Mouse (Mus musculus) gonadal fat pad, adult 2 months (tissue): ENCODE data around the gene Krtap9-3. TPM values are rescaled to one million over a fixed set of nuclear protein-coding genes. Genes with fewer than 3 reads are reported as not detected.

Experiments
- DNase-seq: peaks from one replicate; pipeline ENCODE4 v3.0.0-alpha.2; 2012; ENCODE audit warnings: low read depth
- polyA plus RNA-seq: library from polyadenylated mRNA; depleted of rRNA; stranded (reverse); fragments of >200 nt; gene quantifications from 2 replicates; pipeline ENCODE4 v1.2.3, GENCODE M21; 2012; rRNA removed

The Krtap9-3 gene
- polyA plus RNA-seq, 1 experiment, result not detected

DNA sequence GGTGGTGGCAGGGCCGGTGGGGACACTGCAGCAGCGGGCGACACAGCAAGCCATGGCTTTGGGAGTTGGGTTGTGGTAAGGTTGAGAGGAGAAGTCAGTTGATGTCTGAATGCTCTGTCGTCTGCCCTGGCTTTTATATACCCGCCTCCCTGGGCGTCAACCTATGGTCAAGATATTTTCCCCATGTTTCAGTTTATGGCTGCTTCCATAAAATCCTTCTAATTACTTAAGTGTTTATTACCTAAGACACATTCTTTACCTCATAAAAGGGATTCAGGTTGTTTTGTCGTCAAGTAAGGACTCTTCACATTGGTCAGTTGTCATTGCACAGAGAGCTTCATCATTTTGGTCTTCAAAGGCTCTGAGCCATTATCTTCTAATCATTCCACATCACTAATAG is 31.4 kb downstream of the Krtap9-3 start, which contains the start of gene Krtap3-1:
Krtap3-1 (minus strand) TSS at position 101 of the 400 bp plus-strand sequence.
- no peak for DNase-seq

DNA sequence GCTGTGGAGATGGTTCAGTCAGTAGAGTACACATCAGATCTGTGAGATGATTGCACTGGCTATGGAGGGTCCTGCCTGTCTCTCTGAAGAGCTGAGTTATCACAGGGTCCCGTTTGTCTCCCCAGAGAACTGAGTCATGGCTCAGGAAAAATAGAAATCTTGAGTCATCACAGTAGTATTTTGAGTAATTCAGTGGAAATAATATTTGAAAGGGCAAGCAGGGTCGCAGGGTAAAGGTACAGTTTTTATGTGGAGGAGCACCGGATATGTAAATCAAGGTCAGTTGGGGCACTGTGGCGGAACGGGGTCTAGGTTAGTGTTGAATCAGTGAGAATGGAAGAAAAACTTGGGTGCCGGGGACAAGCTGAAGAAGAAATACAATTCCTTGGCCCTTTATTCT is 35.3 kb downstream of the Krtap9-3 start:
- no peak for DNase-seq

DNA sequence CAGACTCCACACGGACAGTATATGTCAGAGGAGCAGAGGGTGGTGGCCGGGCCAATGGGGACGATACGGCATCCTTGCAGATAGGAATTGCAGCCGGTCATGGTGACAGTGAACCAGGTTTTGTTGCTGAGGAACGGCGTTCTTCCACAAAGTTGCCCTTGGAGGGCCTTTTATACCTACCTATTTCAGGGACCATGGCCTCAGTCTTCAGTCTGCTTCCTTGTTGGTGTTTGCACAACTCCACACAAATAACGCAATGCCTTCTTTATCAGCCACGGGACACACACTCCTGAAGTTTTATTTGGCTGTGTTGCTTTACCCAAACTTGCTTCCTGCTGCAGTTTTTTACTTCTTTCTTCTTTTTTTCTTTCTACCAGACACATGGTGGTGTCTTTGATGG is 38.5 kb downstream of the Krtap9-3 start, which contains the start of gene Gm11939:
Gm11939 (minus strand) TSS at position 101 of the 400 bp plus-strand sequence.
- no peak for DNase-seq

DNA sequence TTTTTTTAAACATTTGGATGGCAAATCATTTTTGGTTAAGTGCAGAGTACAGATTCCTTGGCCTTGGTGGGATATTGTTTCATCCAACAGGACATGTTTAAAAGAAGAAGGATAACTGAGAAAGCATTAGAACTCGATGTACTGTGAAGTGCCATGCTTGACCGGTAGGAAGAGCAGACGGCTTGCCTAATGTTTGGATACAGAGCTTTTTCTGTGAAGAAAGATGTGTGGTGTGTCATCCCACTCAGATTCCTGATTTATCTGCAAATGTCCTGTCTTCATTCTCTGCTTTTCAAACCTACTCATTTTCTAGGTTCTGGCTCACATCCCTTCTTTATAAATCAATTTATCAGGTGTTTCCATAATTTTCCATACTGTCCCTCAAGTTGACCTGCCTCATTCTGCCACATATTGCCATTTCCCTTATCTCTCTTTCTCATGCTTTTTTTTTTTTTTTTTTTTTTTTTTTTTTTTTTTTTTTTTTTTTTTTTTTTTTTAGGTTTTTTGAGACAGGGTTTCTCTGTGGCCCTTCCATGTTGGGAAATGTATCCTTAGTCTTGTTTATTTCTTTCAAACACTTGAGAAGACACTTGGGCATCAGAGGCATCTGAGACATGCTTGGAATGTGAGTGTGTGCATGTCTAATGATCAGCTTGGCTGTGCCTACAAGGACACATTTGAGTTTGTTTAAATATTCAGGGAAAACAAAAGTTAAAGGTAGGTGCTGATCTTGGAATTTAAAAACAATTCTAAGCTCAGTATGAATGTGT is 39.7 kb downstream of the Krtap9-3 start:
- no peak for DNase-seq

DNA sequence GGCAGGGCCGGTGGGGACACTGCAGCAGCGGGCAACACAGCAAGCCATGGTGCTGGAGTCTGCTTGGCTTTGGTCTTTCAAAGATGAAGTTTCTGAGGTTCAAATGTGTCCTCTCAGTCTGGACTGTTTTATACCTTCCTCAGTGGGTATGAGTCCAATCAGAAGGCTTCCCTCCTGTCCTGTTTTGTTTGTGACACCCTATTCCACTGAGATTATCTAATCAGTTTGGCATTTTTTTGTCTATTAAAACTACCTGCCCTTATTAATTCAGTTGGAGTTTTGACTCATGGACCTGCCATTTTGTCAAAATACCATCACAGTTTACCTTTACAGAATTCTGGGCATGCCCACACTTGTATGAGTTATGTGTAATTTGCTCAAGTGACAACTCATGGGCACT is 41.2 kb downstream of the Krtap9-3 start, which contains the start of gene Krtap3-2:
Krtap3-2 (minus strand) TSS at position 101 of the 400 bp plus-strand sequence.
- no peak for DNase-seq

DNA sequence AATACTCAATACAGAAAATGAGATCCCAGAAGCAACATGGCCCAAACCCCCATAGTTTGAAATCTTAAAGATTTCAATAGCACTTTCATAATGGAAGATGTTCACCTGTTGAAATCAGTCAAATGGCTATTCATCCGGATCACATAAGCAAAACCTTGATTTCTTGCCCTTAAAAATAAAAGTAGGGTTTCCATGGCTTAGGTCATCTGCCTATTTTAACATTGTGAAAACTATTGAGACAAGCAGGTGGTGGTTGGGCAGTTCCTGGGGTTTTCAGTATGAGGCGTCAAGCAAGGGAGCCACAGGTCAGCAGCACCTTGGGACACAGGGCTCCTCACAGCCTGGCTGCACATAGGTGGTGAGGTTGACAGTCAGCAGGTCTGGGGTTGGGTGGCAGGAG is 41.7 kb downstream of the Krtap9-3 start:
- no peak for DNase-seq

DNA sequence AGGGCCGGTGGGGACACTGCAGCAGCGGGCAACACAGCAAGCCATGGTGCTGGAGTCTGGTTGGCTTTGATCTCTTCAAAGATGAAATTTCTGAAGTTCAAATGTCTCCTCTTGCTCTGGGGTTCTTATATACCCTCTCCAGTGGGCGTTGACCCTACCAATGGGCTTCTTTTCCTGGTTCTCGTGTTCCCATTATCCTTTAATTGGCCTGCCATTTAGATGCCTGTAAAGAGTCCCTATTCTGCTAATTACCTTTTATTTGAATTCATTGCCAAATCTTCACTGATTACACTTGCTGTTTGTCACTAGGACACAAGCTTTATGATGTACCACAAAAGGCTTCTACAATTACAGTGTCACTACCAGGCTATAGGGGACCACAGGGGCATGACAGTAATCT is 47.1 kb downstream of the Krtap9-3 start, which contains the start of gene Krtap3-3:
Krtap3-3 (minus strand) TSS at position 101 of the 400 bp plus-strand sequence.
- DNase-seq, result no peak

DNA sequence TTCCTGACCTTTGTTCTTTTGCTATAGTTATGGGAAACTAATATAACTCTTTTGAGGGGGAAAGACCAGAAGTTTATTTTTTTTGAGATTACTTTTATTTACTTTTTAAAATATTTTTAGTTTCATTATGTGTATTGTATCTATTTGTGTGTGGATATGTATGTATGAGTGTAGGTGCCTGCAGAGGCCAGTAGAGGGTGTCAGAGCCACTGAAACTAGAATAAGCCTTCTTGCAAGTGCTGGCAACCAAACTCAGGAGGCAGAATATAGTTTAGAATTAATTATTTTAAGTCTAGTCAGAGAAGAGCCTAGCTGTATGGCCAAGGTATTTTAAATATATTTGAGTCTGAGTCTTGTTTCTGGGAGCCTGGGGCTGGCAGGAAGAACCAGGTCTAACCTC is 50.0 kb downstream of the Krtap9-3 start:
- DNase-seq, result no peak

Other genes with a start within 250 kb of the Krtap9-3 start
- gene Krt27, start 247.0 kb downstream of the Krtap9-3 start, polyA plus RNA-seq, result not detected in 2 replicates
- gene Krt28, start 223.2 kb downstream of the Krtap9-3 start, polyA plus RNA-seq, result not detected in 2 replicates
- 0.93 and 1.2 TPM in 2 replicates for gene Krt10, start 208.7 kb downstream of the Krtap9-3 start, polyA plus RNA-seq
- not detected in 2 replicates for gene Krt12, start 175.8 kb downstream of the Krtap9-3 start, polyA plus RNA-seq
- gene Krt20, start 160.0 kb downstream of the Krtap9-3 start, polyA plus RNA-seq, result 0.30 and 0.61 TPM in 2 replicates
- 20.2 and 32.9 TPM in 2 replicates for gene Krt23, start 105.0 kb downstream of the Krtap9-3 start, polyA plus RNA-seq
- gene Krt39, start 76.8 kb downstream of the Krtap9-3 start, polyA plus RNA-seq, result not detected in 2 replicates
- gene Krt40, start 54.9 kb downstream of the Krtap9-3 start, polyA plus RNA-seq, result not detected in 2 replicates
- 0.66 and 1.0 TPM in 2 replicates for gene Krtap3-3, start 47.2 kb downstream of the Krtap9-3 start, polyA plus RNA-seq
- not detected in 2 replicates for gene Krtap3-2, start 41.3 kb downstream of the Krtap9-3 start, polyA plus RNA-seq
- not detected in 2 replicates for gene Gm11939, start 38.6 kb downstream of the Krtap9-3 start, polyA plus RNA-seq
- not detected in 2 replicates for gene Krtap3-1, start 31.5 kb downstream of the Krtap9-3 start, polyA plus RNA-seq
- not detected in 2 replicates for gene Krtap1-5, start 17.1 kb downstream of the Krtap9-3 start, polyA plus RNA-seq
- gene Krtap1-4, start 14.5 kb downstream of the Krtap9-3 start, polyA plus RNA-seq, result not detected in 2 replicates
- not detected in 2 replicates for gene Krtap1-3, start 6.8 kb downstream of the Krtap9-3 start, polyA plus RNA-seq
- not detected in 2 replicates for gene Gm11938, start 5.2 kb upstream of the Krtap9-3 start, polyA plus RNA-seq
- not detected in 2 replicates for gene Gm11937, start 12.1 kb upstream of the Krtap9-3 start, polyA plus RNA-seq
- not detected in 2 replicates for gene Krtap2-4, start 16.7 kb upstream of the Krtap9-3 start, polyA plus RNA-seq
- gene Gm11562, start 22.3 kb upstream of the Krtap9-3 start, polyA plus RNA-seq, result not detected in 2 replicates
- gene Krtap4-1, start 30.1 kb upstream of the Krtap9-3 start, polyA plus RNA-seq, result not detected in 2 replicates
- gene Krtap4-2, start 37.0 kb upstream of the Krtap9-3 start, polyA plus RNA-seq, result not detected in 2 replicates
- gene Krtap4-7, start 46.0 kb upstream of the Krtap9-3 start, polyA plus RNA-seq, result not detected in 2 replicates
- not detected in 2 replicates for gene Gm11555, start 52.1 kb upstream of the Krtap9-3 start, polyA plus RNA-seq
- not detected in 2 replicates for gene Gm11563, start 60.9 kb upstream of the Krtap9-3 start, polyA plus RNA-seq
- not detected in 2 replicates for gene Krtap4-6, start 67.9 kb upstream of the Krtap9-3 start, polyA plus RNA-seq
- gene Gm14190, start 92.6 kb upstream of the Krtap9-3 start, polyA plus RNA-seq, result not detected in 2 replicates
- not detected in 2 replicates for gene Gm14180, start 136.2 kb upstream of the Krtap9-3 start, polyA plus RNA-seq
- not detected in 2 replicates for gene Gm11595, start 174.8 kb upstream of the Krtap9-3 start, polyA plus RNA-seq
- not detected in 2 replicates for gene Krtap4-8, start 182.6 kb upstream of the Krtap9-3 start, polyA plus RNA-seq
- gene Krtap4-9, start 187.1 kb upstream of the Krtap9-3 start, polyA plus RNA-seq, result not detected in 2 replicates
- not detected in 2 replicates for gene Gm11596, start 195.4 kb upstream of the Krtap9-3 start, polyA plus RNA-seq
- gene Gm11569, start 200.8 kb upstream of the Krtap9-3 start, polyA plus RNA-seq, result not detected in 2 replicates
- not detected in 2 replicates for gene Gm11554, start 206.3 kb upstream of the Krtap9-3 start, polyA plus RNA-seq
- gene Krtap4-13, start 211.8 kb upstream of the Krtap9-3 start, polyA plus RNA-seq, result not detected in 2 replicates
- gene Gm11564, start 217.6 kb upstream of the Krtap9-3 start, polyA plus RNA-seq, result not detected in 2 replicates
- not detected in 2 replicates for gene 2300003K06Rik, start 240.0 kb upstream of the Krtap9-3 start, polyA plus RNA-seq